Mouse (Mus musculus): ENCODE data around the gene N4bp2l2.

Gene N4bp2l2

GRCm38 (mm10) chr5:150641440-150641839 lies 24.5 kb downstream of the N4bp2l2 start:
- DNase-seq: no peak

- DNase-seq: no peak
Measured at GRCm38 (mm10) chr5:150629692-150630091, 36.3 kb downstream of the N4bp2l2 start.

- DNase-seq: no peak
Measured at GRCm38 (mm10) chr5:150629272-150629671, 36.7 kb downstream of the N4bp2l2 start.

- DNase-seq: no peak
Measured at GRCm38 (mm10) chr5:150625528-150625927, 40.5 kb downstream of the N4bp2l2 start.

- no peak for DNase-seq
Measured at GRCm38 (mm10) chr5:150622792-150623191, 43.2 kb downstream of the N4bp2l2 start.

GRCm38 (mm10) chr5:150621592-150621991 lies 44.4 kb downstream of the N4bp2l2 start:
- DNase-seq: no peak

GRCm38 (mm10) chr5:150620588-150621135 lies 45.3 kb downstream of the N4bp2l2 start:
- DNase-seq: no peak

- no peak for DNase-seq
Measured at GRCm38 (mm10) chr5:150618599-150619355, 47.2 kb downstream of the N4bp2l2 start.

GRCm38 (mm10) chr5:150616731-150617130 lies 49.3 kb downstream of the N4bp2l2 start:
- DNase-seq: no peak

GRCm38 (mm10) chr5:150616216-150616615 lies 49.8 kb downstream of the N4bp2l2 start:
- no peak for DNase-seq

- no peak for DNase-seq
Measured at GRCm38 (mm10) chr5:150614054-150614453, 51.9 kb downstream of the N4bp2l2 start.

- no peak for DNase-seq
Measured at GRCm38 (mm10) chr5:150611697-150612096, 54.3 kb downstream of the N4bp2l2 start.

- no peak for DNase-seq
Measured at GRCm38 (mm10) chr5:150611136-150611535, 54.8 kb downstream of the N4bp2l2 start.

GRCm38 (mm10) chr5:150607631-150608030 lies 58.4 kb downstream of the N4bp2l2 start:
- no peak for DNase-seq

GRCm38 (mm10) chr5:150606131-150606530 lies 59.9 kb downstream of the N4bp2l2 start:
- DNase-seq: no peak

- no peak for DNase-seq
Measured at GRCm38 (mm10) chr5:150601441-150602230, 64.3 kb downstream of the N4bp2l2 start.

- DNase-seq: no peak
Measured at GRCm38 (mm10) chr5:150600554-150601440, 65.2 kb downstream of the N4bp2l2 start.

- DNase-seq: no peak
Measured at GRCm38 (mm10) chr5:150599301-150600294, 66.4 kb downstream of the N4bp2l2 start.

GRCm38 (mm10) chr5:150598202-150599119 lies 67.5 kb downstream of the N4bp2l2 start:
- no peak for DNase-seq

- DNase-seq: no peak
Measured at GRCm38 (mm10) chr5:150597088-150597487, 68.9 kb downstream of the N4bp2l2 start, which contains the start of gene N4bp2l1. TSS of gene N4bp2l1 (minus strand) at chr5:150597188.

Measured in cerebellum, adult 8-10 months (tissue).